Mouse (Mus musculus): ENCODE measurements around the gene Cdk17.

Cdk17 gene

DNA sequence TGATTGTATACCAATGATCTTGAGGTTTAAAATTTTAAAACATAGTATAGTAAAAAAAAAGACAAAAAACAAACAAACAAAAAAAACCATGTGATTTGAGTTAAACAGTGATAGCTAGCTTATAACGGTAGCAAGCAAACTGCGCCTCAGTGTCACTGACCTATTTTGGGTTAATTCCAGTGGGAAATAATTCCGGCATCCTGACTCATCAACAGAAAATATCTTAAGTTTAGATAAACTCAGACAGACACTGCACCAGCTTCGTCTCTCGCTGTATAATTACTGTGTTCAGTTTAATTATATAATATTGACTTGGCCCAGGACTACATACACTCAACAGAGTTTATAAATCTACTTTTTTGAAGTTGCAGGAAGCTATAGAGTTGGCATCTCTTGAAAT, 71.2 kb downstream of the Cdk17 start:
- DNase-seq, result no peak

DNA sequence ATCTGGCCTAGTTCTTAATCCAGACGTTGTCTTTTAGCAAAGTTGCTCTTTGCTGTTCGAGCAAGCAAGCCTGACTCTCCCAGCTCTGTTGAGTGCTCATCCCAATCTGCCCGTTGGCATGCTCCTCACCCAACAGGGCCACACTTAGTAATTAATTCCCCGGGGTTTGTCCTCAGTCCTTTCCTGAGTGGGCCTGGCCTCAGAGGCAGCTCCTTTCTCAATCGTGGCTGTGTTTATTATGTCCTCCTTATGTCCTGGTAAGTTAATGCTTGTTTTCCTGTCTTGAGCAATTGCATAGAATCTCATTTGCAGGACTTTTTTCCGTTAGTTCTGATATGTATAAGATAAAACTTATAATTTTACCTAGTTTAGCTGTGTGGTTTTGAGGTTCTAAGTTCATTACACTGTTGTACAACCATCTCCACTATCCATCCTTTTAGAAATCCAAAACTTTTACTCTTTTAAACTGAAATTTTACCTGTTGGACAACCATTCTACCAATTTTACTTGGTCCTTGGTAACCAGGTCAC, 73.1 kb downstream of the Cdk17 start:
- no peak for DNase-seq

DNA sequence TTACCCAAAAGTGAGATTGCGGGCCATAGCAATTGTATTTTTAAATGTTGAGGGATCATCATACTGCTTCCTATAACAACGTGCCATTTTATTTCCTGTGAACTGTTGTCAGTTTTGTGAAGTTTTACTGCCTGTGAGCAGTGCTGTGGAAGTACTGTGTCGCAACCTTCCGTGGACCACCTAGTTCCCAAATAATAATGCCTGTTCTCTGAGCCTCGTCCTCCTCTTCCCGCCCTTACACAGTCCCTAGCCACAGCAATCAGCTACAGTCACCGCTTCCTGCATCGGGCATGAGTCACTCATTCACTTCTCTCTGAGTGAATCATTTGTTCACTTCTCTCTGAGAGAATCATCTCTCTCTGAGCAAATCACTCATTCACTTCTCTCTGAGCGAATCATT, 74.0 kb downstream of the Cdk17 start:
- DNase-seq, result no peak

DNA sequence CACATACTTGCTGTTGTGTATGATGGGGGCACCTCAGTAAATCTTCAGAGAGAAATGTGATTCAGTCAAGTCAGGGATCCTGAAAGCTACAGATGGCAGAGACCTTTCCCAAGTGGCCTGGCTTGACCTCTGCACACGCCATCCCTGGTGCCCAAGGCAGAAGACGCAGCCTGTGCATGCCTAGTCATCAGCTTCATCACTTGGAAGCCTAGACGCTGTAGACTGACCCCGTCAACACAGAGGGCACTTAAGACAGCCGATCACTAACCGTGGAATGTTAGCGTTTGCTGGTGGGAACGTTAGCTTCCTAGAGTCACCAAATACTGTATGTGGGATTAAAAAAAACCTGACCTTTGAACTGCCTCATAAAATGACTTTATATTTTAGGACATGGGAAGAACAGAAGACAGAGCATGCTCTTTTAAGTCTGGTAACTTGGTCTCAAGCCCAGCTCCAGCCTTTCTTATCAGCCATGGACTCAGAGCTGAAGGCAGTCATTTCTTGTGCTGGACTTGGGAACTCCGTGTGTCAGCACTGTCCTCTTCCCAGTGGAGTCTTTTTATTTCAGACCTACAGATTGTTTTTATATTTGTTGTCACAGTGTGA, 78.6 kb downstream of the Cdk17 start:
- DNase-seq, result no peak

DNA sequence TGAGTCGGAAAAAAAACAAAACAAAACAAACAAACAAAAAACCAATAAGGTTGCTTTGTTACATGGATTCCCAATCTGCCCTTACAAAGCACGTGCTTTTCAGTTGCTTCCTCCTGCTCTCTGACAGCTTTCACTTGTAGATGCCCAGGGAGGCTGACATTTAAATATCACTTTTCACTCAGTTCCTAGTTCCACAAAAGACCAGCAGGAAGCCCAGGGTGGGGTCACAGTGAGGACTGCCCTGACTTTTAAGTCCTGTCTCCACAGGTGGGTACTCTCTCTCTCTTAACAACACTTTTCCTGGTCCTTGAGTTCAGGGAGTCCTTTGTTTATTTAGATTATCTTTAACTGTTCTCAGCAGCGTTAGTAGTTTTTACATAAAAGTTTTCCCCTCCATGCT, 81.5 kb downstream of the Cdk17 start:
- DNase-seq, result no peak

DNA sequence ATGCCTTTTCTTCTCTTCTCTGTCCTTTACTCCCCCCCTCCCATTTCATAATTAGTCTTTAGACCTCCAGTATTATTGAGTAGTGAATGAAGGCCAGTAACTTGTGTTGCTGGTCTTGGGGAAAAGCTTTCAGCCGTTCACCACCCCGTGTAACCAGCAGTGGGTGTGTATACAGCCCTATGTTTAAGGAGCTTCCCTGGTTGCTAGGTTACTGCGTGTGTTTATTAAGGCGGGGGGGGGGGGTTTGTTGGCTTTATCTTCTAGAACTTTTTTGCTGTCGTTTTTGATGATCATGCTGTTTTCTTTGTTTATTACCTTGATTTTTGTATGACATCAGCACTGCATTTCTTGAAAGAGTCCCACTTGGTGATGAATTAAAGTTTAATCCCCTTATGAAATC, 82.2 kb downstream of the Cdk17 start:
- DNase-seq, result no peak

DNA sequence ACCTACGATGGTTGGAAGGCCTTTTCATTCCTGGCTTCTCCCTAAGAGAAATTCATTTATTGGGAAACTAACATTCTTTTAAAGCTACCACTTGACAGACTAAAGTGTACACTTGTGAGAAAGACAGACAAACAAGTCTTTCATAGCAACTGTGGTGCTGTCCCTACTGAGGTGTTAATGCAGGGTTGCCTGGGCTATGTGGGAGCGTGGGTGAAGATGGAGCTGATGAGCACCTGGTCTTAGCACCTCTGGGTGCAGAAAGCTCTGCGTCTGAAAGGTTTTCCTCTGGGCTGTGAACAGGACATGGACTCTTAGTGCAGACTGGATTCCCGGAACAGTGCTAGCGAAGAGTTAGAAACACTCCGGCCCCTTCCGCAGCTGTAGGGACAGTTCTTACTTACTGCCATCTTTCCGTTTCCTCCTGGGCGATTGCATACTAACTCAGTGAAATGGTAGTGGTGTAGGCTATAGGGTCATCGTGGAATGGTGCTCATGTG, 83.6 kb downstream of the Cdk17 start:
- no peak for DNase-seq

DNA sequence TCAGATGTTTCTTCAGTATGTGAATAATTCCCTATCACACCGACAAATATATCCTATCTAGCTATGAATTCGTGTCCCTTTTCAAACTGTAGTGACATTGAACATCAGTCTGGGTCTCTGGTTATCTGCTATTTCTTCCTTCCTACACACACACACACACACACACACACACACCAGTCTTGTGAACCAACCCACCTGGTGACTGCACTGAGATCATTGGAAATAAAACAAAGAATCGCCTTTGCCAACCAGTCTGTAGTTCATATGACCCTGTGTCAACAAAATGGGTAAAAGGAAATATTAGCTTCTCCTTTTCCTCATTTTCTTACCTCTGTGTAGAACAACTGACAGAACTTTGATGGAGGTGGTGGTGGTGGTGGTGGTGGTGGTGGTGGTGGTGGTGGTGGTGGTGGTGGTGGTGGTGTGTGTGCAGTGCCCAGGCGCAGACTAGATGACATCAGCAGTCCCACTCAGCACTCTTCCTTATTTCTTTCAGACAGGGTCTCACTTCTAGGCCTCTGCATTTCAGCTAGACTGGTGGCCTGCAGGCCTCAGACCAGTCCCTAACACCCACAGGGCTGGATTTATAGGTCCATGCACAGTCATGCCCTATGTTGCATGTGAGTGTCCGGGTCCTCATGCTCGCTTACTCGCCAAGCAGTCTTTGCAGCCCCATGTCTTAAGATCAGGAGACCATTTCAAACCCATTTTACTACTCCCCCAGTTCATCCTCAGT, 85.7 kb downstream of the Cdk17 start:
- no peak for DNase-seq

DNA sequence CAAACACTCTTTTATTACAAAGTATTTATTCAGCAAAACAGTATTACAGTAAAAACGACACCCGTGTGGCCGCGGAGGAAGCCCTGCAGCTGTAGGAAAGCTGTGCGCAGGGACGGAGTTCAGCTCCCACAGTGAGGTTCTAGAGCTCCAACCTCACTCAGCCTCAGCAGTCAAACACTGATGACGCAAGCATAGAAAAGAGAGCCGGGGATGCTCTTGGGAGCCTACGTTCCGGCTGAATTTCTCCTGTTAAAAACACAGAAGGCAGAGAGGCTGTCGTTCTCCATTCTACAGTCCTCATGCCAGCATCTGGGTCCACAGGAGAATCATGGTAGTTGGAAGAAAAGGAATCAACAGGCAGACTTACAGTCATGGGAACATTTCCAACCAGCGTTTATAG, 86.7 kb downstream of the Cdk17 start:
- DNase-seq, result no peak

DNA sequence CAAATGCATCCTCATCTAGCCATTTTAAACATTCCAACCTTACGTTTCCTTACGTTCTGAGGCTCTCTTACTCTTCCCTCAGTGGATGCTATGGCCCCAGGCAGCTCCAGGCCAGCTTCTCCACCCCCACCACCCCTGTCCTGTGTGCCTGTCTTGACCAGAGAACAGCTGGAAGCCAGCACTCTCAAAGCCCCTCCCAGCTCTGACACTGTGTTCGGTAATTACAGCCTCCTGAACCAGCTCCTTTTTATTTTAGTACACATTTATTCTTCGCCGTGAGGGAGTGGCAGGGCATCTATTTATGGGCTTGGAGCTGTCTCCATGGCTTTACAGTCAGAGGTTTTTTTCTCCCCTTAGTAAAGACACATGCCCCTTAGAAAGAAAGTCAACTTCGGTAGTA, 87.2 kb downstream of the Cdk17 start:
- DNase-seq, result no peak

DNA sequence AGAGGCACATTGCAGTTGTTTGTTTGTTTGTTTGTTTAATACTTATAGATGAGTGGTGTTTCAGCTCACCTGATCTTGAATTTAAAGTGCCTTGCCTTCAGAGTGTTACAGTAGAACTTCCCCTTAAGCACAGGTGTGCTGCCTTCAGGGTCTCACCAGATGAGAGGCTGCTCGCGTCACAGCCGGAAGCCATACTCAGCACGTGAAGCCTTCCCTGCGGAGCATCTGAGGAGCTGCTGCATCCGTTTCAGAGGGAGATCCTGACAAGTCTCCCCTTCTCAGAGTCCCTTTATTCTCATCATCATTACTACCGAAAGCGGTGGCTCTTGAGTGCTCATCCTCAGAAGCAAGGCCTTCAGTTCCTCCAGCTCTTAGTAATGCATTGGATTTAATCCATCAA, 87.7 kb downstream of the Cdk17 start:
- DNase-seq, result no peak

DNA sequence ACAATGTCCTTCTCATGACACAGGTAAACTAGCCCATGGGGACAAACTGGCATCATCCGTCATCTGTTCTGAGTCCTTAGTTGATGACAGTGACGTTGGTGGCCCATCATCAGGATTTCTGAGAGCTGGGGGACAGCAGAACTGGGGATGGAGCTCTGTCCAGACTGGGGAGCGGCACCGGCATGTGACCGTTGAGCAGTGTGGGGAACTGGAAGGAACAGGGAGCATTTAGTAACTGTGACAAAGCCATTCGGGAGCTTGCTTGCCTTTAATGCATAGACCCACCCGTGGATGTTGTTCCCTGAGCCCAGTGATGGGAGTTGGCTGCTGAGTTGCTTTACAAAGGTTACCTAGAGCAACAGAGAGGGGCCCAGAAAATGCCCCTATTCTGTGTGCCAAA, 89.2 kb downstream of the Cdk17 start:
- no peak for DNase-seq

DNA sequence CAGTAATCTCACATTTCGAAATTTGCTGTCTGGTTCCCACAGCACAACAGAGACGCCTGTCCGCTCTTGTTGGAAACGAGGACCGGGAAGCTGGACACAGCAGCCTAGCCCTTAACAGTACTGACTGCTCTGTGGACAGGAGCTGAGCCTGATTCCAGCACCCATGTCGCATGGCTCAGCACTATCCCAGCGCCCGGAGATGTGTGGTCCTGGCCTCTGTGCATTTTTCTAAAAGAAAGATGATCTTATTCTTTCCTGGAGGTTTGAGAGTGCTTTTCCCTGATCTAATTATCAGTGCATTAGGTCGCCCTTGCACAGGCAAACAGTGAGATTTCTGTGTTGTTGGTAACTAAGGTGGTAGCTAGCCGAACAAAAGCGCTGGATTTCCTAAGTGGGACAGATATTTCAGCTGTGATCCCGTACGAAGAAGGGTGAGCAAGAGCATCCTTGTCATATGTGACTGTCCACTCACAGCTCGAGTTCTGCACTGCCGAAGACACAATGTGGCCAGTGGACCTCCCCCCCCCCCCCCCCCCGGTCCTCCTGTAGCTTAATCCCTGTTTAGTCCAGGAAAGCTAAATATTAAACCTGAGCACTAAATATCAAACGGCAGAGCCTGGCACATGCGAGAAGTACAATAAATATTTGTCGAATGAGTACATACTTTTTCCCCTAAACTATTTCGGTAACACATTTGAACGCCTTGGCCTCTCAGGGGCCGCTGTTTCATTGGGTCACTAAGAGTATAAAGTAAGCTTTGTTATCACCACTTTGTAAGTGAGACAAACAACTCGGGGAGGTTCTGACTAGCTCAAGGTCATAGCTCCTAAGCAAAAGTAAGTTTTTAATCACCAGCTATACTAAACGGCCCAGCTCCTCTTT, 90.0 kb downstream of the Cdk17 start:
- DNase-seq, result no peak

DNA sequence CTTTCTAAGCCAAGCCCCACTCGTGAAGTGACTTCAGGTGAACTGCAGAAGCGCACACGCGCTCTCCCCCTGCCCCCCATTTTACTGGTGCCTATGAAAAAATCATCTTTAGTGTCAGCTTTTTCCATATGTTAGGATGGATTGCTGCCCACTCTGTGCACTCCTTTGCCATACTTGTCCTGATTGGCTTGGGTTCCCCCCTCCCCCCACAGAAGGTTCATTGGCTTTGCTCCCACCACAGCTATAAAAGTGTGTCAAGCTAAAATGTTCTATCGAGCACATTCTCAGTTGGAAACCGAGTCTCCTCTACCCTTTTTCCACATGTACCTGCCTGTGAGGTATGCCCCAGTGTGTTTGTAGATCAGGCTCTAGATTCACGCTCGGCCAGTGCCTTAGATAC, 90.8 kb downstream of the Cdk17 start:
- DNase-seq, result no peak

DNA sequence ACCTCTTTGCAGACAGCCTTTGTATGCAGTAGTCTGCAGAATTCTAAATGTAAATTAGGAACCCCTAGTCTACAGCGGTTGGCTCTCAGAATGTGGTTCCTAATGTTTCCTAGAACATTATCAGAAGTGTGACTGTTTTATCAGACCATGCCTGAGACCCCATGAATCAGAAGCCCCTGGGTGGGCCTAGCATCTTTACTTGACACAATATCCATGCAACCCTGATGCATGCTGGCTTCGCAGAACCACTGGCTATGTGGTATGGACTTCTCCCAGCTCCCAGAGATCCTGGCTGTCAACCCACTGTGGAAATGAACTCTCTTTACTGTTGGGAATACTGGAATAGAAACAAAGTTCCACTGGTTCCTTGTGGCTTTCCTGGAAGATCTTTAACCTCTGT, 92.0 kb downstream of the Cdk17 start:
- no peak for DNase-seq

DNA sequence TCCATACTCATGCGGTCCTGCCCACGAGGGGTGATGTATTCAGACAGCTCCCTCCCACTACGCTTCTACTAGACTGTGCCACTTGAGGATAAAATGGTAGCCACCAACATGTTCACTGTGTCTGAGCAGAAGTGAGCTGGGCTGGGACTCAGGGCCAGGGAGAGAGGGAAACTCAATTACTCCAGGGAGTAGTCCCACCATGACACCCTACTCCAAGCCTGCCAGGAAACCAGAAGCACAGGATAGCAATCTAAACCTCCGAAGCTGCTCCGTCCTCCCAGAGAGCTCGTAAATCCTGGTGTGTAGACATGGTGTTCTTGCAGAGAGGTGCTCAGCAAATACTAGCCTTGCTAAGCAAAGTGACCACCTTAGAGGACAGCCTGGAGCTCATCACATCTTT, 92.5 kb downstream of the Cdk17 start:
- DNase-seq, result no peak

DNA sequence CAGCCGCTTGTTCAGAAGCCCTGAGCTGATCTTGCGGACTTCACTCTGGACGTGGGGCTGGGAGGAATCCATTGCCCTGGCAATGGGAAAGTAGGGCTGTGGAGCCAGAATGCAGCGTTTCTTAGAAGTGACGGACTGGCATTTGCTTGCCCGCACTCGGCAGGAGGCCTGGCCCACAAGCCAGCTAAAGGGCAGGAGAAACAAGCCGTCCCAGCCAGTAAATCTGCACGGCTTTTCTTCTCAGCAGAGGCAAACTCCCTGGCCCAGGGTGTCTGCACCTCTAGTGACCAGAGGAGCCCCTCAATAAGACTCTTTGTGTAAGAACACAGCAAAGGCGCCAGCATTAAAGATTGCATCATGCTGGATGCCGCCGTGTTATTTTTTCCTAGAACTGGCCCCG, 94.6 kb downstream of the Cdk17 start:
- no peak for DNase-seq

DNA sequence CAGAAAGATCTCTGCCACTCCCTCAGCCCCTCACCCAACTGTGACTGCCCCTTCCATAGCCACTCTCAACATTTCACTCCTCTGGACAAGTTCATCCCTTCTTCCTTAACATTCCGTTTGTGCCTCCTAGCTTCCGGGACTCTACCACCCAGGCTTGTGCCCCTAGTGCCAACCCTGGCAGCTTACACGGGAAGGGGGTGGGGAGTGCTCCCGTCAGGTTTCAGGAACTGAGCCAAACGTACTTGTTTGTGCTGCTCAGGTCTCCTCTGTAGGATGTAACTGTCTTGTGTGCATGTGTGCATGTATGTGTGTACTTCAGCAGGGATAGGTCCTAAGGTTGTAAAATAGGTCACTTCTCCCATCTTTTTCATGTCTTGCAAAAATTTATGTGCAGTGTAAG, 99.2 kb downstream of the Cdk17 start:
- no peak for DNase-seq

DNA sequence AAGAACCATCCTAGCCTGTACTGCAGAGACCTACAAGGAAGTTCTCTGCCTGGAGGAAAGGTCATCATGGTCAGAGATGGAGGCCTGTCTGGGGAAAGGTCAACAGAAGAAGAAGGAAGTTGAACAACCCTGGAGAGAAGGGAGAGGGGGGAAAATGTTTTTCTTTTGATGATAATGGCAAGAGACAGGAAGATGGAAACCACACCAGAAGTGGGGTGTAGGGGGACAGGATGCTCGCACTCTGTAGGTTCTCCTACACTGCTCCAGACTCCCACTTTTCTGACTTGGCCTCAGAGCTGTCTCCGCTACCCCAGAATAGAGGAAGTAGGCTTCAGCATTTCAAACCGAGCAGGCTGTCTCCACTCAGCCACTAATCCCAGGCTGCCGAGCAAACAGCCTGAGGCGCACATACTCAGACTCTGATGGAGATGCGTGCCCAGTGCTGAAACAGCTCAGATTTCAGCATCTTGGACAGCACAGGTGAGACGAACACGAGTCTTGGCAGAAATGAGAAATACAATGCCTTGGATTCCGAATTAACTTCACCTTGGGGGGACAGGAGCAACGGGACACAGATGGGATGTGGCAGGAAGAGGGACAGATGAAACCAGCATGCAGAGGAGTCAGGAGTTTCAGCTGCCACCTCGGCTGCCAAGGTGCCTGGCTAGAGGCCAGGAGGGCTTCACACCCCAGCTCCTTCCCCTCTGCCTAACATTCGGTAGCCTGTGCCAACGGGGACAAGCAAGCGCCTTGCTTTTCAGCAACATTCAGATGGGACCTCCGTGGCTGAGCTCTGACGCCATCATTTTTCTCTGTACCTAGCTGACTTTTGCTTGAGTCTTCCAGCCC, 100.7 kb downstream of the Cdk17 start:
- peak; percentile 21 to 24 for DNase-seq

DNA sequence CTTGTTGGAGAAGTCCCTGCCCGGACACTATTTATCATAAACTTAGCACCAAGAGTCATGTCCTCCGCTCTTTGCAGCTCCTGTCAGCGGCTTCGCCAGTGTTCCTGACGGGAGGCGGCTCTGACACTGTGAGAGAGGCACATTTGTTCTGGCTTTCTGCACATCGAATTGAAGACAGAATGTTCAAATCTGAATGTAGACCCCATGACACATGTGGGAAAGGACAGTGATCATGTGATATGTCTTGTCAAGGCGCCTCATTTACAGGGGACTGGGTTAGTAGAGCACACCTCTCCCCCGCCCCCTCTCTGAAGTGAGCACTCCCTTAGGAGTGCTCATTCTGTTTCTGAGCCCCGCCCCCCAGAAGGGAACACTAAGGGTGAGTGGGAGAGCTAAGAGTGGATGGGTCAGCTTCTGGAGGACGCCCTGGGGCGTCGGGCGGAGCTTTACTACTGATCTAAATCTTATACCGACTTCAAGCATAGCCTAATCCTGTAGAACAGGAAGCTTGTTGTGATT, 101.4 kb downstream of the Cdk17 start:
- DNase-seq, result no peak

DNA sequence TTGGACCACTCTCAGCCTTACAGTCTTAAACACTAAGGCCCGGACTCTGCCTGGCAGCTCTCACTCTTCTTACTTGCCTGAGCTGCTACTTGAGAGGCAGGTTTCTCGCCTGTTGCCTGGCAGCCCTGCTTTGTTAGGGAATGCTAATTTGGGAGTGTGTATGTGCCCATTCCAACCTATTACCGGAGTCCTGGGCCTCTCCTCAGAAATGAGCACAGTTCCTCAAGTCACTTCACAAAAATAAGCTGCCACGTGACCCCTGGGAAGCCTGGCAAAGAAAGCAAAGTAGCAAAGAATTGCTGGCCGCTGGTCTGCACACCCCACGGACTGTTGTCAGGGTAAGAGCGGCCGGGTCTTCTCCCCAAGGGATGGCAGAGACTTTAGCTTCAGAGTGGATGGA, 102.8 kb downstream of the Cdk17 start:
- DNase-seq, result no peak

DNA sequence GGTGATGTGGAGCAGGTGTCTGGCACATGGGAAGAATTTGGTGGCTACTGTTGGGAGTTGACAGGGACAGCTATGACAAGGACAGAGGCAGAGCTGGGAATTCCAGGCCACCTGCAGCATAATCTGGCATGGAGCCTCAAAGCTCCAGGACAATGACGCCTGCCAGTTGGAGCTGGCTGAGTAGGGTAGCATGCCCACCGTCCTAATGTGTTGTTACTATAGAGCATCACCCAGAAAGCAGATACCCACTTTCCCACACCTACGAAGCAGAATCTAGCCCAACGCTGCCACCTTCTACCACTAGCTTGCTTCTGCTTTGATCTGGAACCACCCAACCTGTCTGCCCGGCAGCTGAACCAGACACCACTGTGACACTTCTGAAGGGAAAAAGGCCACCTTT, 103.3 kb downstream of the Cdk17 start:
- no peak for DNase-seq
